Mouse (Mus musculus) CH12.LX (cell line): ENCODE data around the gene Jup.

Experiments used
- CHD1 ChIP-seq: IDR thresholded peaks from 2 replicates; pipeline ENCODE4 v1.6.1; 2012; ENCODE audit warnings: low read depth, low read length, improper control_type of control experiment, inconsistent platforms
- CTCF ChIP-seq, 2 experiments: IDR thresholded peaks in 1 of 2; conservative IDR thresholded peaks in 1 of 2; 2 replicates each; pipeline ENCODE4 v1.5.1; 2011 to 2012; ENCODE audit warnings: low read depth in 2 of 2, low read length in 2 of 2, improper control_type of control experiment in 1 of 2, inconsistent platforms in 1 of 2, mild to moderate bottlenecking in 1 of 2, moderate library complexity in 1 of 2
- JUND ChIP-seq: conservative IDR thresholded peaks from 2 replicates; pipeline ENCODE4 v1.6.1; 2011; ENCODE audit warnings: low read depth, low read length, improper control_type of control experiment
- POLR2A ChIP-seq: IDR thresholded peaks from 2 replicates; pipeline ENCODE4 v1.6.1; 2011; ENCODE audit warnings: low read depth, mild to moderate bottlenecking, improper control_type of control experiment, low read length

- TF ChIP-seq CTCF (conservative IDR thresholded peaks at IDR 0.05 in 1 of 2, IDR thresholded peaks at IDR 0.05 in 1 of 2; ENCODE audit: low read depth in 2 of 2, low read length in 2 of 2) (no peak), CHD1 (no peak), JUND (no peak), POLR2A (no peak)
Measured at GRCm38 (mm10) chr11:100378446-100378845, 19.1 kb downstream of the Jup start.
